ENCODE assay signal across 11 mouse cellular contexts in the genomic region with DNA sequence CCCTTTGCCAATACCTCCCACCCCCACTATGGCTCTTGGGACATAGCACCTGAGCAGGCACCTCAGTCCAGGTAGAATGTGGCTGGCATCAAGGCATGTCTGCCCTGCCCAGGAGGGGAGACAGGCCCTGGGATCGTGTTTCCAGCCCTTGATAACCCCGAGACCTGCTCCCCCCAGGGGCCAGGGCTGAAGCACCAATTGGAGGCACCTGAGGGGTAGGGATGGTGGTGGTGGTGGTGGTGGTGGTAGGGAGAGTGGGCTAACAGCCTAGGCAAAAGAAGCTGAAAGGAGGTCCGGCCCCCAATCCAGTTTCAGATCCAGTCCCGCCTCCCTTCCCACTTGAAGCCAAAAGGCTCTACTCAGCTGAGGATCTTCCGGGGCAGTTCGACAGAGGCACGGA. TPM values are rescaled to one million over a fixed set of nuclear protein-coding genes. Genes with fewer than 3 reads are reported as not detected.
DNase-seq lines count a peak whose midpoint lies in the region; ATAC-seq lines count a peak whose summit lies in the region.
"Had no signal": no experiment of that assay in that cellular context is flagged by ENCODE, and none has a peak within 500 bp of the region (broad histone marks: within the 10 kb centered on the region; RNA-seq: fewer than 3 reads in every experiment).

No protein-coding gene starts in this region.

- no peak overlapping the region for H3K4me2 ChIP-seq in hindbrain, embryonic 13.5 days
- H3K4me2 ChIP-seq in hindbrain, embryonic 11.5 days (replicated peaks; ENCODE audit: low read depth, low read length), result no peak overlapping the region
- no peak overlapping the region for H3K4me2 ChIP-seq in lung, embryonic 15.5 days
- H3K4me2 ChIP-seq in limb, embryonic 12.5 days, result peak overlapping the region; percentile 19; the same call in 1 of the 2 replicates
- H3K4me2 ChIP-seq: stomach, embryonic 15.5 days had no signal

- no peaks in the 10 kb centered on the region for H3K27me3 ChIP-seq in hindbrain, embryonic 13.5 days
- H3K27me3 ChIP-seq in hindbrain, embryonic 11.5 days (ENCODE audit: control insufficient read depth, insufficient read depth, low read length), result no peaks in the 10 kb centered on the region
- no peaks in the 10 kb centered on the region for H3K27me3 ChIP-seq in lung, embryonic 15.5 days
- H3K27me3 ChIP-seq in limb, embryonic 12.5 days, result no peaks in the 10 kb centered on the region
- H3K27me3 ChIP-seq: CH12.LX; stomach, embryonic 15.5 days had no signal

- no peak overlapping the region for H3K9ac ChIP-seq in hindbrain, embryonic 13.5 days
- H3K9ac ChIP-seq in hindbrain, embryonic 11.5 days (ENCODE audit: low read depth, low read length), result no peak overlapping the region
- no peak overlapping the region for H3K9ac ChIP-seq in lung, embryonic 15.5 days
- H3K9ac ChIP-seq in limb, embryonic 12.5 days (replicated peaks), result no peak overlapping the region
- H3K9ac ChIP-seq: stomach, embryonic 15.5 days had no signal

- no peak for DNase-seq in hindbrain, embryonic 11.5 days (ENCODE audit: low spot score)
- no peak for DNase-seq in lung, postnatal 4 days
- peak; percentile 24 for DNase-seq in ZHBTc4 (ENCODE audit: low read depth, low spot score)
- no peak for DNase-seq in embryo, embryonic 10 days (ENCODE audit: low spot score)
- no peak for DNase-seq in natural killer cell, adult 2 months (ENCODE audit: low spot score in 2 of 2)

- 85% methylated on average over 7 of the region's 7 CpGs for WGBS in hindbrain, embryonic 13.5 days
- WGBS in hindbrain, embryonic 11.5 days, result 85% methylated on average over 7 of the region's 7 CpGs
- 53% methylated on average over 7 of the region's 7 CpGs for WGBS in lung, embryonic 15.5 days
- WGBS in limb, embryonic 12.5 days, result 75% methylated on average over 7 of the region's 7 CpGs

- H3K4me1 ChIP-seq in hindbrain, embryonic 13.5 days (replicated peaks), result peaks cover 57% of the 10 kb centered on the region
- H3K4me1 ChIP-seq in hindbrain, embryonic 11.5 days (replicated peaks; ENCODE audit: control insufficient read depth, insufficient read depth, low read length), result peaks cover 13% of the 10 kb centered on the region
- peaks cover 47% of the 10 kb centered on the region for H3K4me1 ChIP-seq in lung, embryonic 15.5 days
- peaks cover 51% of the 10 kb centered on the region for H3K4me1 ChIP-seq in limb, embryonic 12.5 days (replicated peaks)

- peaks cover 72% of the 10 kb centered on the region for H3K36me3 ChIP-seq in hindbrain, embryonic 13.5 days
- peaks cover 19% of the 10 kb centered on the region for H3K36me3 ChIP-seq in hindbrain, embryonic 11.5 days (ENCODE audit: control insufficient read depth, insufficient read depth, low read length)
- H3K36me3 ChIP-seq in lung, embryonic 15.5 days, result peaks cover 67% of the 10 kb centered on the region
- peaks cover 88% of the 10 kb centered on the region for H3K36me3 ChIP-seq in limb, embryonic 12.5 days

- H3K27ac ChIP-seq in hindbrain, embryonic 13.5 days, result 0 out of 2 replicates have a peak overlapping the region, but pooled peaks have one; percentile 15
- H3K27ac ChIP-seq in hindbrain, embryonic 11.5 days (ENCODE audit: low read depth, low read length), result no peak overlapping the region
- H3K27ac ChIP-seq in lung, embryonic 15.5 days, result peak overlapping the region; percentile 51; the same call in 1 of the 2 replicates
- H3K27ac ChIP-seq in limb, embryonic 12.5 days, result 0 out of 2 replicates have a peak overlapping the region, but pooled peaks have one; percentile 30
- H3K27ac ChIP-seq: stomach, embryonic 15.5 days had no signal

- H3K4me3 ChIP-seq in hindbrain, embryonic 13.5 days, result no peak overlapping the region
- no peak overlapping the region for H3K4me3 ChIP-seq in hindbrain, embryonic 11.5 days (ENCODE audit: low read depth, low read length)
- H3K4me3 ChIP-seq in lung, embryonic 15.5 days, result no peak overlapping the region
- H3K4me3 ChIP-seq in limb, embryonic 12.5 days (replicated peaks), result no peak overlapping the region
- H3K4me3 ChIP-seq: erythroblast, embryonic 14.5 days; stomach, embryonic 15.5 days had no signal

- H3K9me3 ChIP-seq in hindbrain, embryonic 13.5 days, result no peaks in the 10 kb centered on the region
- no peaks in the 10 kb centered on the region for H3K9me3 ChIP-seq in hindbrain, embryonic 11.5 days (ENCODE audit: control insufficient read depth, low read length)
- H3K9me3 ChIP-seq in lung, embryonic 15.5 days, result no peaks in the 10 kb centered on the region
- H3K9me3 ChIP-seq in limb, embryonic 12.5 days, result no peaks in the 10 kb centered on the region
- H3K9me3 ChIP-seq: stomach, embryonic 15.5 days had no signal

- no peak for ATAC-seq in hindbrain, embryonic 13.5 days (ENCODE audit: low FRiP score)
- no peak for ATAC-seq in hindbrain, embryonic 11.5 days (ENCODE audit: low FRiP score)
- no peak for ATAC-seq in lung, embryonic 15.5 days (ENCODE audit: borderline replicate concordance, extremely low read depth, low FRiP score, low TSS enrichment)
- no peak for ATAC-seq in limb, embryonic 12.5 days (ENCODE audit: insufficient number of reproducible peaks, insufficient read depth, low FRiP score, low TSS enrichment, low read depth)

RNA-seq across cellular contexts. Expression of gene Traf4, which starts 5.8 kb away (rescaled TPM):
- 125 and 127 TPM in 2 replicates for polyA plus RNA-seq in hindbrain, embryonic 13.5 days (2015; fragmentation: Nextera tagmentation; extraction: Ambion mirVana)
- 73.6 and 92.0 TPM in 2 replicates for polyA plus RNA-seq in hindbrain, embryonic 11.5 days (2014; fragmentation: Nextera tagmentation; extraction: Ambion mirVana)
- 82.4 and 88.4 TPM in 2 replicates for polyA plus RNA-seq in lung, embryonic 15.5 days (2015; fragmentation: Nextera tagmentation; extraction: Ambion mirVana)
- 115 and 128 TPM in 2 replicates for polyA plus RNA-seq in limb, embryonic 12.5 days (2016; fragmentation: Nextera tagmentation; extraction: Ambion mirVana)

RNA-seq across cellular contexts. Expression of gene Nek8, which starts 16.9 kb away (rescaled TPM):
- polyA plus RNA-seq in hindbrain, embryonic 13.5 days (2015; fragmentation: Nextera tagmentation; extraction: Ambion mirVana), result 6.6 and 6.7 TPM in 2 replicates
- polyA plus RNA-seq in hindbrain, embryonic 11.5 days (2014; fragmentation: Nextera tagmentation; extraction: Ambion mirVana), result 5.2 and 7.0 TPM in 2 replicates
- 19.2 and 20.3 TPM in 2 replicates for polyA plus RNA-seq in lung, embryonic 15.5 days (2015; fragmentation: Nextera tagmentation; extraction: Ambion mirVana)
- 18.3 and 20.4 TPM in 2 replicates for polyA plus RNA-seq in limb, embryonic 12.5 days (2016; fragmentation: Nextera tagmentation; extraction: Ambion mirVana)

RNA-seq across cellular contexts. Expression of gene Tlcd1, which starts 17.0 kb away (rescaled TPM):
- polyA plus RNA-seq in hindbrain, embryonic 13.5 days (2015; fragmentation: Nextera tagmentation; extraction: Ambion mirVana), result 7.0 and 8.3 TPM in 2 replicates
- polyA plus RNA-seq in hindbrain, embryonic 11.5 days (2014; fragmentation: Nextera tagmentation; extraction: Ambion mirVana), result 6.8 and 9.5 TPM in 2 replicates
- 20.2 and 22.9 TPM in 2 replicates for polyA plus RNA-seq in lung, embryonic 15.5 days (2015; fragmentation: Nextera tagmentation; extraction: Ambion mirVana)
- polyA plus RNA-seq in limb, embryonic 12.5 days (2016; fragmentation: Nextera tagmentation; extraction: Ambion mirVana), result 11.6 and 11.9 TPM in 2 replicates

RNA-seq across cellular contexts. Expression of gene Rpl23a, which starts 23.8 kb away (rescaled TPM):
- 913 and 965 TPM in 2 replicates for polyA plus RNA-seq in hindbrain, embryonic 13.5 days (2015; fragmentation: Nextera tagmentation; extraction: Ambion mirVana)
- 1,168 and 1,191 TPM in 2 replicates for polyA plus RNA-seq in hindbrain, embryonic 11.5 days (2014; fragmentation: Nextera tagmentation; extraction: Ambion mirVana)
- 1,297 and 1,378 TPM in 2 replicates for polyA plus RNA-seq in lung, embryonic 15.5 days (2015; fragmentation: Nextera tagmentation; extraction: Ambion mirVana)
- 1,381 and 1,432 TPM in 2 replicates for polyA plus RNA-seq in limb, embryonic 12.5 days (2016; fragmentation: Nextera tagmentation; extraction: Ambion mirVana)

RNA-seq across cellular contexts. Expression of gene Rab34, which starts 28.7 kb away (rescaled TPM):
- 53.2 TPM in 2 replicates for polyA plus RNA-seq in hindbrain, embryonic 13.5 days (2015; fragmentation: Nextera tagmentation; extraction: Ambion mirVana)
- polyA plus RNA-seq in hindbrain, embryonic 11.5 days (2014; fragmentation: Nextera tagmentation; extraction: Ambion mirVana), result 57.7 and 69.3 TPM in 2 replicates
- 141 and 147 TPM in 2 replicates for polyA plus RNA-seq in lung, embryonic 15.5 days (2015; fragmentation: Nextera tagmentation; extraction: Ambion mirVana)
- 149 and 157 TPM in 2 replicates for polyA plus RNA-seq in limb, embryonic 12.5 days (2016; fragmentation: Nextera tagmentation; extraction: Ambion mirVana)
